Mouse (Mus musculus): Measurements from ENCODE around the gene Pigx. TPM values are rescaled to one million over a fixed set of nuclear protein-coding genes. Genes with fewer than 3 reads are reported as not detected.
"Not testable (repeated sequence)": the region's sequence is repeated elsewhere in the genome, so short reads cannot be mapped to it uniquely, and the experiment has no call there.

The Pigx gene
- polyA plus RNA-seq, 1 experiment, result 39.1 TPM

DNA sequence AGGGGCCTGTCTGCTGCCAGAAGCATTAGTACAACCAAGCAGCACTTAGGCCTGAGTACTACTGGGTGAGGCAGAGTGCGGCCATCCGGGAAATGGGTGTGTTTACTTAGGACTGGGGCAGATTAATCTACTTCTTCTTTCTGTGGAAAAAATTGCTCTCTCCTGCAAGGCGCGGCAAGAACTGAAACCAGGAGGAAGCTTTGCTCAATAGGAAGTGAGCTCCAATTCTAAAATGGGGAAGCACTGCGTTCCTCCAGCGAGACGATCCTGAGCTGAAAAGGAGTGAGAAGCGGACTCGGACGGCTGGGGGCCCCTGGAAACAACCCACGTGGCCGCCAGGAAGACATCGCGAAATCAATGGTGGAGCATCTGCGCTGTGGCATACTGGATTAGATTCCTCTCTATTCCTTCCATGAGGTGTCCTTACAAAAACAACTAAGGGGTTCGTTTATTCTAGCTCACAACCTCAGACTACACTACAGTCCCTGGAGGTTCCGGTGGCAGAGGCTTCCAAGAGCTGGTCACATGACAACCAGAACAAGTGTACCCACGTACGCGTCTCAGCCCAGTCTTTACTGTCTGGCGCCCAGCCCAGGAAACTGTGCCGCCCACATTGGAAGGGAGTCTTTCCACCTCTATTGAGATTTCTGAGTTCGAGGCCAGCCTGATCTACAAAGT lies 14.1 kb upstream of the Pigx start:
- Histone ChIP-seq H3K4me1 (ENCODE audit: control insufficient read depth, insufficient read depth, low read length) (peaks cover 37% of the 10 kb centered on the region), H3K27ac (ENCODE audit: insufficient read depth, low read depth, low read length) (peak overlapping the region; percentile 99), H3K4me3 (ENCODE audit: insufficient read depth, low read length) (peak overlapping the region; percentile 53)
- no peak for TF ChIP-seq POLR2A (IDR thresholded peaks at IDR 0.05; ENCODE audit: borderline replicate concordance, low read depth, low read length)
- TF ChIP-seq CTCF (IDR thresholded peaks at IDR 0.05; ENCODE audit: low read depth, low read length), result no peak

GRCm38 (mm10) chr16:32110951-32111699 lies 11.6 kb upstream of the Pigx start:
- TF ChIP-seq POLR2A (IDR thresholded peaks at IDR 0.05; ENCODE audit: borderline replicate concordance, low read depth, low read length), result no peak
- Histone ChIP-seq H3K27ac (ENCODE audit: insufficient read depth, low read depth, low read length) (no peak overlapping the region), H3K4me1 (ENCODE audit: control insufficient read depth, insufficient read depth, low read length) (peaks cover 40% of the 10 kb centered on the region), H3K4me3 (ENCODE audit: insufficient read depth, low read length) (no peak overlapping the region)

DNA sequence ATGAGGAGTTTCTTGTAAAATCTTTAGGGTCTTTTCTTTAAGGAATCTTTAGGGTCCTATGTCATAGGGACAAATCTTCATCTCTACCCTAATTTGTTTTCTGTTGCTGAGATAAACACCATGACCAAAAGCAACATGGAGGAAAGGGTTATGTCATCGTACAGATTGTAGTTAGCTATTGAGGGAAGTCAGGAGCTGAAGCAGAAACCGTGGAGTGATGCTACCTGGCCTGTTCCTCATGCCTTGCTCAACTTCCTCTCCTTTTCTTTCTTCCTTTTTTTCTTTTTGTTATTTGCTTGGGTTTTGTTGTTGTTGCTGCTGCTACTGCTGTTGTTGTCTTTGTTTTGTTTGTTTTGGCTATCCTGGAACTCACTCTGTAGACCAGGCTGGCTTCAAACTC lies 9.0 kb upstream of the Pigx start:
- TF ChIP-seq CTCF (IDR thresholded peaks at IDR 0.05; ENCODE audit: low read depth, low read length) (no peak), POLR2A (IDR thresholded peaks at IDR 0.05; ENCODE audit: borderline replicate concordance, low read depth, low read length) (no peak)
- H3K4me1 ChIP-seq (ENCODE audit: control insufficient read depth, insufficient read depth, low read length), result peaks cover 25% of the 10 kb centered on the region
- H3K27ac ChIP-seq (ENCODE audit: insufficient read depth, low read depth, low read length), result no peak overlapping the region
- H3K4me3 ChIP-seq (ENCODE audit: insufficient read depth, low read length), result no peak overlapping the region

DNA sequence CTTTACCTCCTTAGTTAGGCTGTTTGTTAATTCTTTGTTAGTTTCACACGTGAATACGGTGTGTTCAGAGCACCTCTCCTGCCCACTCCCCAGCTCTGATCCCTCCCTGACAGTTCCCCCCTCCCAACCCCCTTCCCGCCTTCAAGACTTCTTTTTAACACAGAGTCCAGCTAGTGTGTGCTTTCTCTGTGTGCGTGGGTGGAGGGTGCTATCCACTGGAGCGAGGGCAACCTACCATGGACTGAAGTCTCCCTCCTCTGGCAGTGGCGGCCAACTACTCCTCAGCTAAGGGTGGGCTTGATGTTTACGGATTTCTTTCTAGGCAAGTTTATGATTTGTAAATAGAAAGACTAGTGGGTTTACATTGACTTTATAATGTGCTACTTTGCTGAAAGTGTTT lies 8.6 kb upstream of the Pigx start:
- no peak overlapping the region for H3K27ac ChIP-seq (ENCODE audit: insufficient read depth, low read depth, low read length)
- no peak for TF ChIP-seq POLR2A (IDR thresholded peaks at IDR 0.05; ENCODE audit: borderline replicate concordance, low read depth, low read length)
- peak; percentile 30; the same call in 1 of the 2 replicates for TF ChIP-seq CTCF (IDR thresholded peaks at IDR 0.05; ENCODE audit: low read depth, low read length)
- peaks cover 22% of the 10 kb centered on the region for H3K4me1 ChIP-seq (ENCODE audit: control insufficient read depth, insufficient read depth, low read length)
- H3K4me3 ChIP-seq (ENCODE audit: insufficient read depth, low read length), result no peak overlapping the region

- TF ChIP-seq POLR2A (IDR thresholded peaks at IDR 0.05; ENCODE audit: borderline replicate concordance, low read depth, low read length) (no peak), CTCF (IDR thresholded peaks at IDR 0.05; ENCODE audit: low read depth, low read length) (no peak)
- Histone ChIP-seq H3K4me3 (ENCODE audit: insufficient read depth, low read length) (no peak overlapping the region), H3K4me1 (ENCODE audit: control insufficient read depth, insufficient read depth, low read length) (peaks cover 16% of the 10 kb centered on the region), H3K27ac (ENCODE audit: insufficient read depth, low read depth, low read length) (no peak overlapping the region)
These were observed 8.0 kb upstream of the Pigx start for GRCm38 (mm10) chr16:32107342-32108045.

GRCm38 (mm10) chr16:32105698-32106097 lies 6.2 kb upstream of the Pigx start:
- Histone ChIP-seq H3K27ac (ENCODE audit: insufficient read depth, low read depth, low read length) (no peak overlapping the region), H3K4me1 (ENCODE audit: control insufficient read depth, insufficient read depth, low read length) (peaks cover 8% of the 10 kb centered on the region), H3K4me3 (ENCODE audit: insufficient read depth, low read length) (no peak overlapping the region)
- TF ChIP-seq POLR2A (IDR thresholded peaks at IDR 0.05; ENCODE audit: borderline replicate concordance, low read depth, low read length) (no peak), CTCF (IDR thresholded peaks at IDR 0.05; ENCODE audit: low read depth, low read length) (no peak)

DNA sequence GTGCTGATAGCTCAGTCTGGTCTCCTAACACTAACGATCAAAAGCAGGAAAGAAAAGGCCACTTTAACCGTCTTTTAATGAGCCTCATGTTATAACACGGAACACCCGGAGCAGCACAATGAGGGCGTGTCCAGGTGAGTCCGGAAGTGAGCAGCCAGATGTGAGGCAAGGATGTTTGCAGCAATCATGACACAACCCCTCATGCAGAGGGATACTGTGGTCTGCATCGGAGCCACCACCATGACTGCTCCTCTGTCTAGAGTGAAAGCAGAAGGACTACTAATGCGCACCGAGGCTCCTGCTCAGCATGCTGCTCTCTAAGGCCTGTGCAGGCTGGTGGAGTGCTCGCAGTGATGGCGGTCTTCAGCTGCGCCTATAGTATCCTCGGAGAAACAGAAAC lies 2.8 kb upstream of the Pigx start:
- Histone ChIP-seq H3K27ac (ENCODE audit: insufficient read depth, low read depth, low read length) (no peak overlapping the region), H3K4me3 (ENCODE audit: insufficient read depth, low read length) (no peak overlapping the region), H3K4me1 (ENCODE audit: control insufficient read depth, insufficient read depth, low read length) (peaks cover 4% of the 10 kb centered on the region; the same call in 1 of the 2 replicates)
- TF ChIP-seq POLR2A (IDR thresholded peaks at IDR 0.05; ENCODE audit: borderline replicate concordance, low read depth, low read length), result no peak
- no peak for TF ChIP-seq CTCF (IDR thresholded peaks at IDR 0.05; ENCODE audit: low read depth, low read length)

DNA sequence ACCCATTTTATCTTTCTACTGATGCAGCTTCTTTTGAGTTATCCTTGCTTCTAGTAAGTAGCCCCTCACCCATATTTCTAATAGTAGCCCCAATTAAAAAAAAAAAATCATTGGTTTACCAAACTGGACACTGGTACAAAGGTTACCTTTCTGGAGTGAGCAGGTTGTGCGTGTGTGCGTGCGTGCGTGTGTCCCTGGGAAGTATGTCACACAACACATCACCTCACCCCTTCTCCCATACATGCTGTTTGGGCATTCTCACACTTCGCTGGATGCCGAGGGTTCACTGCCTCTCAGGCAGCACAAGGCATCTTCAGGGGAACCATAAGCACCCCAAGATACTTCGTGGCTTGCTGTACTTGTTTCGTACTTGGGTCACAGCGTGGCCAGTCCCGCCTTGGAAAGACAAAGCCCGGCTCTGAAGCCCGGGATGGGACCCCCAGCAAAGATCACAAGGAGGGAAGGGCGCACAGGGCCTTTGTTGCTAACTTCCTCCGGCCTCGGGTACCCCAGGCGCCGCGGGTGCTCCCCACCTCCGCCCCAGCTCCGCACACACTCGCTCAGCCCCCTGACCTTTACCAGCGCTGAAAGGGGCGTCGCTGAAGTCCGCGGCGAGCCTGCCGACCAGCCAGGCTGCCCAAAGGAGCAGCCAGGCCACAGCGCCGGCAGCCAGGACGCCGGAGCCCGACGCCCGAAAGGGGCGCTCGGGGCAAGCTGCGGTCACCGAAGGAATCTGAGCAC lies 473 bp downstream of the Pigx start:
- no peak for TF ChIP-seq CTCF (IDR thresholded peaks at IDR 0.05; ENCODE audit: low read depth, low read length)
- TF ChIP-seq POLR2A (IDR thresholded peaks at IDR 0.05; ENCODE audit: borderline replicate concordance, low read depth, low read length), result no peak
- peak overlapping the region; percentile 93 for H3K4me3 ChIP-seq (ENCODE audit: insufficient read depth, low read length)
- peak overlapping the region; percentile 39 for H3K27ac ChIP-seq (ENCODE audit: insufficient read depth, low read depth, low read length)
- peaks cover 4% of the 10 kb centered on the region; the same call in 1 of the 2 replicates for H3K4me1 ChIP-seq (ENCODE audit: control insufficient read depth, insufficient read depth, low read length)

GRCm38 (mm10) chr16:32097757-32098156 lies 1.8 kb downstream of the Pigx start:
- H3K27ac ChIP-seq (ENCODE audit: insufficient read depth, low read depth, low read length); H3K4me3 ChIP-seq (ENCODE audit: insufficient read depth, low read length); H3K4me1 ChIP-seq (ENCODE audit: control insufficient read depth, insufficient read depth, low read length): not testable (repeated sequence)
